Mouse (Mus musculus): ENCODE results near the gene Slc37a3. TPM values are rescaled to one million over a fixed set of nuclear protein-coding genes. Genes with fewer than 3 reads are reported as not detected.

Slc37a3 gene
- polyA plus RNA-seq (2017; shearing (Covaris generic)) = 10 to 100 TPM; 45.4 to 62.5 TPM

DNA sequence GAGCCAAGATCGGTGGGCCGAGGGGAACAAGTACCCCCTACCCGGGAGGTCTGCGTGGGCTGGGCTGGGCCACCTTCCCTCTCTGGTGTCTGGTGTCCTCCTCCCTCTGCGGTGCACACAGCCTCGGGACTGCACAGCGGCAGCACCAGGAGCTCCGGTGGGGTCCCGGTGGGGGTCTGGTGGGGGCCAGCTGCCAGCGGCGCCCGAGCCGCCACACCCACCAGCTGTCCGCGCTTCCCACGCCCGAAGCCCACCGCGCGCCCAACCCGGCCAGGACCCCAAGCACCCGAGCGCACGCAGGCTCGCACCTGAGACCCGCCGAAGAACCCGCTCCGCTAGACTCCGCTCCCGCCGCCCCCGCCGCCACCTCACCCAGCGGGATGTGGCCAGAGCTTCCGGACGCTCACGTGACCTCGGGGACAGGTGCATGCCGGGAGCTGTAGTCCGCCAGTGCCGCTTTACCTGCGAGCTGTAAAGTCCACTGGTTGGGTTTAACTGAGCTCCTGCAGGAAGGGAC lies at the start of gene Slc37a3:
Gene Slc37a3 (minus strand): TSS at position 365 of the 517 bp plus-strand sequence.

DNA sequence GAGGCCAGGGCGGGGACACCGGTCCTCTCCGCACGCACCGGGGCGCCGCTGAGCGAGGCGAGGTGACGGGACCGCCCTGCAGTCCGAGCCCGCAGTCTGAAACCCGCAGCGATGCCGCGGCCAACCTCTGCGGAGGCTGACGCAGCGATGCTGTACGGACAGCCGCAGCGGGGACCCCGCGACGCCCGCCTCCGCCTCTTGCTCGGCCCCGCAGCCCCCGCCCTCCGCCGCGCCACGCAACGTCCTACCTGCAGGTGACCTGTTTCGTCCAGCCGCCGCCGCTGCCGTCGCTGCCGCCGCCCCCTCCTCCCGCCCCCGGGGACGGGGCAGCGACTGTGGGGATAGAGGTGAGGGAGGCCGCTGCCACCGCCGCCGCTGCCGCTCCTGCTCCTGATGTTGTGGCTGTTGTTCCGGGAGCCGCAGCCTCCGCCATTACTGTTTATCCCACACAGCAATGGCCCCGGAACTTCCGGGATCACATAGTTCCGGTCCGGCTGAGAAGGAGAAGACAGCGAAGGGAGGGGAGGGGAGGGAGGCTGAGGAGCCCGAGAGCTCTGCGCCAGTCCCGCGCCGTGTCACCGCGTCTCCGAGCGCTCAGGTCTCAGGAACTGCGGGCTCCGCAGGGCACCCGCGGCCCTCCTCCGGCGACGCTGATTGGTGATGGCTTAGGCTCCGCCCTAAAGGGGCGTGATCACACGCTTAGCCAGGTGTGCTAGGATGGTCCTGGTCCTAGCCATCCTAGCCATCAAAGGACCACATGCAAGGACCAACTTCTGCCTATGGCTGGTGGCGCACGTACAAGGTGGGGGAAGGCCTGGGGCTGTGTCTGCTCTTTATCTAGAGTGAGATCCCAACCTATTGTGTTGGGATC lies 42.6 kb upstream of the Slc37a3 start, which contains the start of gene Mkrn1:
Gene Mkrn1 (minus strand): TSS at position 612 of the 871 bp plus-strand sequence.

DNA sequence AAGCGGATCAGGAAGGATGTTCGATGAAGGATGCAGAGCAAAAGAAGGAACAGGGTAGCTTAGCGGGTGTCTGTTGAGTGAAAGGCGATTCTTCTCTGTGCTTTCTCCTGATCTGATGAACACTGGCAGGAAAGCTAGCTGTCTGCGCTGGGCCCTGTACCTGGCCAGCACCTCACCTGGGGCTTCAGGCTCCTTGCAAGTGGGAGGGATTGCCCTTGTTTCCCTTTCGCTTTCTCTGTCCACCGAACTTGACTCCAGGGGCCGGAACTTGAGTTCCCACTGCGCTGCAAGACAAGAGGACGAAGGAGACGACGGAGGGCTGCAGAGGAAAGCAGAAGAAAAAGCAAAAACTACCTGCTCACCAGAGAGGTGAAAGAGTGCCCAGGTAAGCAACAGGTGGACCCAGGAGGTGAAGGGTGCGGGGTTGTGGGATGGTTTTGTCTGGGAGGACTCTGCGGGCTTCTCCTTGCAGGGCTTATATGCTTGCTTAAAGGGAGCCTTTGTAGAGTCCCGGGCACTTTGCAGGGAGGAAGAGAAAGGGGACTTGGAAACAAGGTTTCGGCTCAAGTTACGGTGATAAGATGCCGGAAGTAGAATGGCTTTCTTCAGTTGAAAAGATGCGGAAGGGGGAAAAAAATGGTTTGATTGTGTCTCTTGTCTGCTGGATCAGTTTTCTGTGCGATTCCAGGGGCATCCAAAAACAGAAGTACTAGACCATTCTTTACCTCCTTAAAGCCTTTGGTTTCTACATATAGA lies 3.8 kb upstream of the Slc37a3 start, which contains the start of gene Rab19:
Gene Rab19 (plus strand): TSS at position 51 of the 756 bp plus-strand sequence.

Other genes with a start within 250 kb of the Slc37a3 start
- 10 to 100 TPM; 23.4 to 30.9 TPM for gene Kdm7a, start 170.9 kb downstream of the Slc37a3 start, polyA plus RNA-seq (2017; shearing (Covaris generic))
- 10 to 100 TPM; 56.4 to 78.6 TPM for gene Rab19, start 3.5 kb upstream of the Slc37a3 start, polyA plus RNA-seq (2017; shearing (Covaris generic))
- gene Mkrn1, start 42.8 kb upstream of the Slc37a3 start, polyA plus RNA-seq (2017; shearing (Covaris generic)) = 100 to 1,000 TPM; 193 to 202 TPM
- gene Dennd2a, start 180.2 kb upstream of the Slc37a3 start, polyA plus RNA-seq (2017; shearing (Covaris generic)) = 1 to 10 TPM in 1 of 2 experiments, under 1 TPM in 1; 0.19 to 1.1 TPM
- 10 to 100 TPM; 48.7 to 68.9 TPM for gene Adck2, start 196.2 kb upstream of the Slc37a3 start, polyA plus RNA-seq (2017; shearing (Covaris generic))
- 1 to 10 TPM; 2.8 to 7.0 TPM for gene Gm42420, start 208.1 kb upstream of the Slc37a3 start, polyA plus RNA-seq (2017; shearing (Covaris generic))
- 100 to 1,000 TPM; 151 to 161 TPM for gene Ndufb2, start 214.9 kb upstream of the Slc37a3 start, polyA plus RNA-seq (2017; shearing (Covaris generic))